8 mouse cellular contexts compared by ENCODE assay signal in genomic region chr16:32913937-32914881, GRCm38 (mm10). TPM values are rescaled to one million over a fixed set of nuclear protein-coding genes. Genes with fewer than 3 reads are reported as not detected.
A peak's percentile ranks its signal among the peaks of the same experiment; 100 is the strongest.
DNase-seq lines count a peak whose midpoint lies in the region; ATAC-seq and TF ChIP-seq lines count a peak whose summit lies in the region.

TSS of gene Lrch3 (plus strand) at chr16:32914100.

- H3K79me2 ChIP-seq in C2C12 (ENCODE audit: control insufficient read depth, insufficient read depth) = peaks cover 52% of the 10 kb centered on the region

- H3K9ac ChIP-seq in heart, embryonic 12.5 days = peak within 1 kb of the TSS; percentile 96
- H3K9ac ChIP-seq in kidney, postnatal 0 days (ENCODE audit: low read depth, low read length) = peak within 1 kb of the TSS; percentile 95
- H3K9ac ChIP-seq in liver, embryonic 11.5 days (ENCODE audit: low read depth, low read length) = peak within 1 kb of the TSS; percentile 96
- peak within 1 kb of the TSS; percentile 87 for H3K9ac ChIP-seq in stomach, embryonic 14.5 days (replicated peaks; ENCODE audit: low read depth, low read length)

- peak; percentile 96 for TF ChIP-seq POLR2A in brain, embryonic 14.5 days (IDR thresholded peaks at IDR 0.05; ENCODE audit: borderline replicate concordance, extremely low read depth, insufficient read depth, insufficient read length, poor library complexity, severe bottlenecking)

- H3K79me3 ChIP-seq in C2C12 (ENCODE audit: low read depth) = peaks cover 47% of the 10 kb centered on the region

- ATAC-seq in heart, embryonic 12.5 days (ENCODE audit: insufficient number of reproducible peaks, low FRiP score) = peak; percentile 93
- ATAC-seq in kidney, postnatal 0 days (replicated peaks; ENCODE audit: low FRiP score, low read depth) = peak; percentile 90
- ATAC-seq in liver, embryonic 11.5 days (replicated peaks; ENCODE audit: low FRiP score) = peak; percentile 91
- ATAC-seq in stomach, embryonic 14.5 days (ENCODE audit: insufficient number of reproducible peaks, insufficient read depth, low FRiP score, low read depth) = peak; percentile 92

- H3K4me2 ChIP-seq in heart, embryonic 12.5 days = peak within 1 kb of the TSS; percentile 71
- peak within 1 kb of the TSS; percentile 72 for H3K4me2 ChIP-seq in kidney, postnatal 0 days (ENCODE audit: low read length)
- peak within 1 kb of the TSS; percentile 90 for H3K4me2 ChIP-seq in liver, embryonic 11.5 days
- H3K4me2 ChIP-seq in stomach, embryonic 14.5 days (replicated peaks; ENCODE audit: low read depth, low read length) = peak within 1 kb of the TSS; percentile 69

- WGBS in heart, embryonic 12.5 days = under 1% methylated on average over 85 of the region's 85 CpGs
- WGBS in kidney, postnatal 0 days = under 1% methylated on average over 79 of the region's 85 CpGs
- WGBS in liver, embryonic 11.5 days = under 1% methylated on average over 83 of the region's 85 CpGs
- WGBS in stomach, embryonic 14.5 days = under 1% methylated on average over 85 of the region's 85 CpGs

- H3ac ChIP-seq in C2C12 (ENCODE audit: control insufficient read depth, insufficient read length, low read depth) = peak within 1 kb of the TSS; percentile 88

- peaks cover 33% of the 10 kb centered on the region for H3K4me1 ChIP-seq in erythroblast, embryonic 14.5 days (ENCODE audit: control insufficient read depth)
- H3K4me1 ChIP-seq in heart, embryonic 12.5 days (replicated peaks) = peaks cover 8% of the 10 kb centered on the region
- no peaks in the 10 kb centered on the region for H3K4me1 ChIP-seq in kidney, postnatal 0 days (replicated peaks; ENCODE audit: insufficient read depth, low read length)
- peaks cover 3% of the 10 kb centered on the region for H3K4me1 ChIP-seq in liver, embryonic 11.5 days (replicated peaks; ENCODE audit: control insufficient read depth, insufficient read depth, low read length)
- 0 out of 2 replicates have a peak, but pooled peaks cover 2% of the 10 kb centered on the region for H3K4me1 ChIP-seq in stomach, embryonic 14.5 days (ENCODE audit: control insufficient read depth, insufficient read depth, low read length)

- H3K27me3 ChIP-seq in C2C12 (ENCODE audit: control insufficient read depth, insufficient read depth, insufficient read length) = no peaks in the 10 kb centered on the region
- no peaks in the 10 kb centered on the region for H3K27me3 ChIP-seq in erythroblast, embryonic 14.5 days (ENCODE audit: control insufficient read depth)
- H3K27me3 ChIP-seq in heart, embryonic 12.5 days (replicated peaks) = no peaks in the 10 kb centered on the region
- H3K27me3 ChIP-seq in kidney, postnatal 0 days (ENCODE audit: insufficient read depth, low read length) = no peaks in the 10 kb centered on the region
- no peaks in the 10 kb centered on the region for H3K27me3 ChIP-seq in liver, embryonic 11.5 days (replicated peaks; ENCODE audit: control insufficient read depth, insufficient read depth, low read length)
- H3K27me3 ChIP-seq in stomach, embryonic 14.5 days (ENCODE audit: control insufficient read depth, insufficient read depth, low read length) = no peaks in the 10 kb centered on the region

- TF ChIP-seq CTCF in C2C12 (IDR thresholded peaks at IDR 0.05; ENCODE audit: control insufficient read depth, insufficient read depth, insufficient read length) = no peak
- no peak for TF ChIP-seq CTCF in brain, embryonic 14.5 days (IDR thresholded peaks at IDR 0.05; ENCODE audit: borderline replicate concordance, extremely low read depth, insufficient read depth, insufficient read length)
- no peak for TF ChIP-seq CTCF in kidney, postnatal 0 days (IDR thresholded peaks at IDR 0.05; ENCODE audit: low read depth)

- H3K9me3 ChIP-seq in erythroblast, embryonic 14.5 days (ENCODE audit: control insufficient read depth, low read length) = no peaks in the 10 kb centered on the region
- H3K9me3 ChIP-seq in heart, embryonic 12.5 days (replicated peaks) = no peaks in the 10 kb centered on the region
- H3K9me3 ChIP-seq in kidney, postnatal 0 days (replicated peaks; ENCODE audit: low read length) = no peaks in the 10 kb centered on the region
- H3K9me3 ChIP-seq in liver, embryonic 11.5 days (ENCODE audit: control insufficient read depth, low read length) = no peaks in the 10 kb centered on the region
- H3K9me3 ChIP-seq in stomach, embryonic 14.5 days (ENCODE audit: control insufficient read depth, low read depth, low read length) = no peaks in the 10 kb centered on the region

- H3K27ac ChIP-seq in heart, embryonic 12.5 days (ENCODE audit: poor library complexity, severe bottlenecking) = peak within 1 kb of the TSS; percentile 75
- H3K27ac ChIP-seq in kidney, postnatal 0 days = peak within 1 kb of the TSS; percentile 93
- H3K27ac ChIP-seq in liver, embryonic 11.5 days (ENCODE audit: low read depth, low read length) = peak within 1 kb of the TSS; percentile 71
- peak within 1 kb of the TSS; percentile 82 for H3K27ac ChIP-seq in stomach, embryonic 14.5 days (ENCODE audit: low read length)

- peaks cover 3% of the 10 kb centered on the region for H3K36me3 ChIP-seq in C2C12 (ENCODE audit: control insufficient read depth, insufficient read depth)
- peaks cover 6% of the 10 kb centered on the region for H3K36me3 ChIP-seq in erythroblast, embryonic 14.5 days (ENCODE audit: control insufficient read depth)
- H3K36me3 ChIP-seq in heart, embryonic 12.5 days = no peaks in the 10 kb centered on the region; the same call in 1 of the 2 replicates
- H3K36me3 ChIP-seq in kidney, postnatal 0 days (ENCODE audit: insufficient read depth, low read length) = no peaks in the 10 kb centered on the region
- H3K36me3 ChIP-seq in liver, embryonic 11.5 days (ENCODE audit: control insufficient read depth, insufficient read depth, low read length) = no peaks in the 10 kb centered on the region
- no peaks in the 10 kb centered on the region for H3K36me3 ChIP-seq in stomach, embryonic 14.5 days (ENCODE audit: control insufficient read depth, insufficient read depth, low read length)

- DNase-seq in brain, embryonic 14.5 days (ENCODE audit: low read depth) = peak; percentile 95
- DNase-seq in kidney, postnatal 0 days (ENCODE audit: low spot score) = peak; percentile 97
- peak; percentile 98 for DNase-seq in liver, embryonic 11.5 days (ENCODE audit: low spot score)
- DNase-seq in naive thymus-derived CD4-positive, alpha-beta T cell, adult 2 months (ENCODE audit: low read depth) = peak; percentile 94

- H3K4me3 ChIP-seq in C2C12 (ENCODE audit: insufficient read depth, poor library complexity, severe bottlenecking) = peak within 1 kb of the TSS; percentile 80
- peak within 1 kb of the TSS; percentile 91 for H3K4me3 ChIP-seq in erythroblast, embryonic 14.5 days (replicated peaks)
- H3K4me3 ChIP-seq in heart, embryonic 12.5 days = peak within 1 kb of the TSS; percentile 97
- H3K4me3 ChIP-seq in kidney, postnatal 0 days (replicated peaks; ENCODE audit: low read depth, low read length) = peak within 1 kb of the TSS; percentile 97
- peak within 1 kb of the TSS; percentile 98 for H3K4me3 ChIP-seq in liver, embryonic 11.5 days (ENCODE audit: low read depth, low read length)
- peak within 1 kb of the TSS; percentile 97 for H3K4me3 ChIP-seq in stomach, embryonic 14.5 days (ENCODE audit: low read depth, low read length)

TF ChIP-seq in C2C12, 6 proteins besides CTCF, POLR2A, EP300 and RAD21:
- TF ChIP-seq MYOD1 (IDR thresholded peaks at IDR 0.05; ENCODE audit: control insufficient read depth, insufficient read length, low read depth) (no peak), MAX (IDR thresholded peaks at IDR 0.05) (no peak), MYOG (IDR thresholded peaks at IDR 0.05; ENCODE audit: control insufficient read depth, extremely low read depth, insufficient read length) (no peak), USF1 (IDR thresholded peaks at IDR 0.05; ENCODE audit: low read depth) (no peak), CEBPB (IDR thresholded peaks at IDR 0.05; ENCODE audit: low read depth) (no peak), FOSL1 (IDR thresholded peaks at IDR 0.05; ENCODE audit: insufficient read depth, low read length, poor library complexity, severe bottlenecking) (no peak)

RNA-seq across cellular contexts. Expression of gene Lrch3, which starts in this region (rescaled TPM):
- polyA plus RNA-seq in C2C12 (2012; fragmentation: generic; extraction: Trizol) = 6.7 TPM
- 63.0 and 65.4 TPM in 2 replicates for polyA plus RNA-seq in brain, embryonic 14.5 days (2012; rRNA removed)
- 0.08 and 0.14 TPM in 2 replicates for polyA plus RNA-seq in erythroblast, embryonic 14.5 days (2012)
- polyA plus RNA-seq in heart, embryonic 12.5 days (2016; fragmentation: Nextera tagmentation; extraction: Ambion mirVana) = 24.0 and 27.5 TPM in 2 replicates
- 14.1 and 15.6 TPM in 2 replicates for polyA plus RNA-seq in kidney, postnatal 0 days (2015; fragmentation: Nextera tagmentation; extraction: Ambion mirVana)
- polyA plus RNA-seq in liver, embryonic 11.5 days (2014; fragmentation: Nextera tagmentation; extraction: Ambion mirVana) = 15.9 and 16.3 TPM in 2 replicates
- 31.1 and 34.1 TPM in 2 replicates for polyA plus RNA-seq in stomach, embryonic 14.5 days (2014; fragmentation: Nextera tagmentation; extraction: Ambion mirVana)

Comparison
In these comparisons a context has a peak if more than half of its experiments do, and no peak if none do; other contexts are left out.
1. Peak in every context shown above with its lines: DNase-seq, ATAC-seq, H3K4me3 ChIP-seq and H3K27ac ChIP-seq.